Mouse (Mus musculus): Measurements from ENCODE around the gene Slmap.
A peak's percentile ranks its signal among the peaks of the same experiment; 100 is the strongest.
"Not testable (repeated sequence)": the region's sequence is repeated elsewhere in the genome, so short reads cannot be mapped to it uniquely, and the experiment has no call there.

Slmap gene

GRCm38 (mm10) chr14:26398508-26399160, 136.1 kb downstream of the Slmap start:
- DNase-seq (ENCODE audit: low read depth, low spot score) = peak; percentile 4

GRCm38 (mm10) chr14:26391866-26392265, 142.9 kb downstream of the Slmap start:
- no peak for DNase-seq (ENCODE audit: low read depth, low spot score)

GRCm38 (mm10) chr14:26388961-26389360, 145.8 kb downstream of the Slmap start:
- not testable (repeated sequence) for DNase-seq (ENCODE audit: low read depth, low spot score)

- not testable (repeated sequence) for DNase-seq (ENCODE audit: low read depth, low spot score)
Measured at GRCm38 (mm10) chr14:26386999-26387398, 147.7 kb downstream of the Slmap start.

GRCm38 (mm10) chr14:26385659-26386058, 149.1 kb downstream of the Slmap start:
- not testable (repeated sequence) for DNase-seq (ENCODE audit: low read depth, low spot score)

- no peak for DNase-seq (ENCODE audit: low read depth, low spot score)
Measured at GRCm38 (mm10) chr14:26379071-26379470, 155.7 kb downstream of the Slmap start.

- peak; percentile 32 for DNase-seq (ENCODE audit: low read depth, low spot score)
Measured at GRCm38 (mm10) chr14:26376652-26377051, 158.1 kb downstream of the Slmap start.

Data from c-Kit-negative CD71-positive TER-119-positive erythroid progenitor cells, embryonic 14.5 days (primary cell).